Mouse (Mus musculus) CH12.LX (cell line): ENCODE results near the gene Pde8b.

Source experiments
- CTCF ChIP-seq, 2 experiments: IDR thresholded peaks in 1 of 2; conservative IDR thresholded peaks in 1 of 2; 2 replicates each; pipeline ENCODE4 v1.5.1; 2011 to 2012; ENCODE audit warnings: low read depth in 2 of 2, low read length in 2 of 2, improper control_type of control experiment in 1 of 2, inconsistent platforms in 1 of 2, mild to moderate bottlenecking in 1 of 2, moderate library complexity in 1 of 2
- EP300 ChIP-seq: IDR thresholded peaks from 2 replicates; pipeline ENCODE4 v1.6.1; 2011; ENCODE audit warnings: low read length, improper control_type of control experiment
- SMC3 ChIP-seq: IDR thresholded peaks from 2 replicates; pipeline ENCODE4 v1.6.1; 2011; ENCODE audit warnings: low read depth, low read length, improper control_type of control experiment
- ZC3H11A ChIP-seq: IDR thresholded peaks from 2 replicates; pipeline ENCODE4 v1.6.1; 2012; ENCODE audit warnings: low read depth, mild to moderate bottlenecking, inconsistent platforms, low read length, improper control_type of control experiment
- ZMIZ1 ChIP-seq: IDR thresholded peaks from 2 replicates; pipeline ENCODE4 v1.6.1; 2012; ENCODE audit warnings: low read depth, mild to moderate bottlenecking, inconsistent platforms, low read length, improper control_type of control experiment

- TF ChIP-seq ZMIZ1 (no peak), EP300 (no peak), ZC3H11A (no peak), SMC3 (no peak), CTCF (conservative IDR thresholded peaks at IDR 0.05 in 1 of 2, IDR thresholded peaks at IDR 0.05 in 1 of 2; ENCODE audit: low read depth in 2 of 2, low read length in 2 of 2) (no peak)
These were observed 66.5 kb downstream of the Pde8b start for GRCm38 (mm10) chr13:95183686-95184085.
